Mouse (Mus musculus): ENCODE measurements around the gene Eml6.

DNA sequence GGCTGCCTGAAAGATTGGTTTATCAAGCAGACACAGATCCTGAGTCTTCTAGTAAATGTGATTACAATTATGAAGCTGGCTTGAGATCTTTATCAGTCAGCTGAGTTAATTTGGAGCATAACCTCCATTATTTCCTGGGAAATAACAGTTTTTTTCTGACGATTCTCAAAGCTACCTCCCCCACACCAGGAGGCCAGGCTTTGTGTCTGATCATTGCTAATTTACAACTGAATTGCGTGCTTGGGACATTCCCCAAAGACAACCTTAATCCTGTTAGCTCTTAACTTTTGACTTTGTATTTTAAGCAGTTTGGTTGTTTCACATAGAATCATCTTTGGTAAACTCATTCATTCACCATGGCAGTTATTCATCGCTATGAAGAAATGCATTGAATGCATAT lies 148.6 kb downstream of the Eml6 start:
- TF ChIP-seq CTCF (IDR thresholded peaks at IDR 0.05; ENCODE audit: low read depth, low read length) (no peak), POLR2A (IDR thresholded peaks at IDR 0.05; ENCODE audit: extremely low read depth, insufficient read depth, low read length) (no peak)
